Mouse (Mus musculus) urinary bladder, postnatal 36 days (tissue): ENCODE measurements around the gene Adat3.
A peak's percentile ranks its signal among the peaks of the same experiment; 100 is the strongest.

Experiments used
- DNase-seq, 2 experiments: peaks; one replicate each; pipeline ENCODE4 v3.0.0; 2022; ENCODE audit warnings: low spot score in 2 of 2, mixed read lengths in 1 of 2

The Adat3 gene

DNA sequence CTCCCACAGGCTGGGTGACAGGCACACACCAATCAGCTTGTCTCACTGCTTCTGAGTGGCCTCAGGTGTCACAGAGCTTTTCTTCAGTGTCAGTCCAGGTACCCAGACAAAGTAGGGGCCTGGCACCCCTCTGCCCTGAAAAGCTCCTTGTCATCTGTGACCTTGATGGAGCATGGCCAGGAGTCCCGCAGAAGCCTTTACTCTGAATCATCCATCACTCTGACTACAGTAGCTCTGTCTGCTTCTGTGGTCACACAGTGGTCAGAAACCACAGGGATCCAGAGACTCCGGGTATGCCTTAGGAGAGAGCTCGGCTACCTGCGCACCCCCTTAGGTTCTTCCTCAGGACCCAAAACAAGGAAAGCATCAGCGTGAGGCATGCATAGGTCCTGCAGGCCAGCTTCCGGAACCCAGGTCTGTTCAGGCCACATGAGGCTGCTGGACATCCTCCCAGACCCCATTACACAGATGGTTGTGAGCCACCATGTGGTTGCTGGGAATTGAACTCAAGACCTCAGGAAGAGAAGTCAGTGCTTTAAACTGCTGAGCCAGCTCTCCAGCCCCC lies 50.6 kb downstream of the Adat3 start:
- no peak for DNase-seq

DNA sequence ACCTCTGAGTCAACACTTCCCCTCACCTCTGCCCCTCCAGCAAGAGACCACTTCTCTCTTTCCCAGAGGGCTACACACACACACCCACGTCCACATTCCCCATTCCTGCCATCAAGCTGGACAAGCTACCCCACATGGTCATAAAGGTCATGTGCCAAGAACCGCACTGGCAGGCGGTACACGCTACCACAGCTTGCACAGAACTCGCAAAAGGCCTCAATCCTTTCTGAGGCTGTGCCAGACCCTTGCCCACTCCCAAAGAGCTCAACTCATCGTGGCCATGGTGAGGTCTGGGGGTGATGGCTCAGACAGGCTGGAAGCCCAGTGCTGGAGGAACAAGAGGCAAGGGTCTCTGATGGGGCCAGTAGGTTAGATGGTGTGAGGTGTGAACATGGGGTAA lies 52.2 kb downstream of the Adat3 start:
- no peak for DNase-seq

DNA sequence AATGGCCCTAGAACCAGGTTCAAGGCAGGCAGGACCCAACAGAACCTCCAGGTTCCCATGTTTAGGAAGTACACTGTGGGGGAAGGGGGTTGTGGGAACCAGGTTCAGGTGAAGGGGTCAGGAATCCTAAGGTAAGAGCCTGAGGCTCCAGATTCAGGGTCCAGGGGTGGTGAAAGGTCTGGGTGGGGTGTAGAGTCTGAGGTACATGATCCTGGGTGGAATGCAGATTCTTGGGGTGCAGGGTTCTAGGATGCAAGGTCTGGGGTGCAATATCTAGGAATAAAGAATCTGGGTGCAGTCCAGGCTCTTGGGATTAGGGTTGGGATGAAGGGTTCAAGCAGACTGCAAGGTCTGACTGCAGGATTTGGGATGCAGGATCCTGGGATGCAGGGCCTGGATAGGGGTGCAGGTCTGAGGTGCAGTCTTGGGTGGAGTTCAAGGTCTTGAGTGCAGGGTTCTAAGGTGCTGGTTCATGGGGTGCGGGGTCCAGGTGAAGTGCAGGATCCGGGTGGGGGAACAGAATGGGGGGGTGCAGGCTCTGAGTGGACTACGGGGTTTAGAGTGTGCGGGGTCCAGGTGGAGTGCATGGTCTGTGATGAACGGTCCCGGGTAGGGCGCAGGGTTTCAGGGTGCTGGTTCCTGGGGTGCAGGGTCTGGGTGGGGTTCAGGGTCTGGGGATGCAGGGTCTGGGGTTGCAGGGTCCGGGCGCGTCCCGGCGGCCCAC lies 52.9 kb downstream of the Adat3 start:
- no peak for DNase-seq

DNA sequence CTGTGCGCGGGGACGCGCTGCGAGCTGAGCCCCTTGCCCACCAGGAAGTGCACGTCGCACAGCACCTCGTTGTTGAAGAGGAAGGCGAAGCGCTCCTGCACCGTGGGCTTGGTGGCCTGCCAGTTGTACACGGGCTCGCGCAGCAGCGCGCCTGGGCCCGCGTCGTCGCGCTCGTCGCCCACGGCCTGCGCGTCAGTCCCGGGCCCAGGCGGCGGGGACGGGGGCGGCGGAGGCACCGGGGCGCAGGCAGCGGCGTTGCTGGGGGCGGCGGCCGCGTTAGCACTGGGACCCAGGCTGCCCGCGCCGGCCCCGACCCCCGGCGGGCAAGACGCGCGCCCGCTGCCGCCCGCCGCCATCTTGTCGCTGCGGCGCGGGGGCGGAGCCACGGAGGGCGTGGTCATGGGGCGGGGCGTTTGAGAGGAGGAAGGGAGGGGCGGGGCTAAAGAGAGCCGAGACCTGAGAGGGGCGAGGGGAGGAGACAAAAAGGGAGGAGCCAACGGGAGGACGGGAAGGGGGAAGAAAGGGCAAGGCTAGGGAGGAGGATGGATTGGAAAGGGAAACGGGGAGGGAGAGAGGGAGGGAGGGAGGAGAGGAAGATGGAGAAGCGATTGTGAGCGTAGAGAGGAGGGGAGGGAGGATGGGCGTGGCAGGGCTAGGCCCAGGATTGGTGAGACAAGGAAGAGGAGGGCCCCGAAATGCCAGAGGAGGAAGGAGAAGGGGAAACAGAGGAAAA lies 53.6 kb downstream of the Adat3 start:
- DNase-seq: peak; percentile 90 to 96

DNA sequence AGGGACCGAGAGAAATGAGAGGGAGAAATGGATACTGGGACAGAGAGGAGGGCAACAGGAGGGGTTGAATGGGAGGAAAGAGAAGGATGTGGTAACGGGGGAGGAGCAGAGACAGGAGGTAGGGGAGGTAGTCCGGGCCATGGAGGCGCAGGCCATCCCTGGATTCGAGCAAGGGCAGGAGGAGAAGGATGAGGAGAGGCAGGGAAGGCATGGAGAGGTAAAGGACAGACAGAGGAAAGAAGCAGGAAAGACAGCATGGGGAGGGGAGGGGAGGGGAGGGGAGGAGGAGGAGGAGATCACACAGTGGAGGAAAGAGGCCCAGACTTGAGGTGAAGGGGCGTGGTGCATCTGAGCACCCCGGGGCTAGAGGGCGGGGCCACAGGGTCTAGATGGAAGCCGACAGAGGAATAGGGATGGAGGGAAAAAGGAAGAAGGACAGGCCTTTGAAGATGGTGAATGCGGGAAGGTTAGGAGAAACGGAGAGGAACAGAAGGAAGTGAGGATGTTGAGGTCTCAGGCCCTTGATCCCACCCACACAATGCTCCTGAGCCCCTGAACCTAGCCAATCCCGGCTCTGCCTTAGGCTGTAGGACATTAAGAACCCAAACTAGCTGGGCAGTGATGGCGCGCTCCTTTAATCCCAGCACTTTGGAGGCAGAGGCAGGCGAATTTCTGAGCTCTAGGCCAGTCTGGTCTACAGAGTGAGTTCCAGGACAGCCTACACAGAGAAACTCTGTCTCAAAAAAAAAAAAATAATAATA lies 54.4 kb downstream of the Adat3 start, which contains the start of gene Btbd2:
Btbd2 (minus strand) TSS at position 209 of the 761 bp plus-strand sequence.
- DNase-seq: no peak
